Comparison of ENCODE assay signal across 20 mouse cellular contexts in the genomic region with DNA sequence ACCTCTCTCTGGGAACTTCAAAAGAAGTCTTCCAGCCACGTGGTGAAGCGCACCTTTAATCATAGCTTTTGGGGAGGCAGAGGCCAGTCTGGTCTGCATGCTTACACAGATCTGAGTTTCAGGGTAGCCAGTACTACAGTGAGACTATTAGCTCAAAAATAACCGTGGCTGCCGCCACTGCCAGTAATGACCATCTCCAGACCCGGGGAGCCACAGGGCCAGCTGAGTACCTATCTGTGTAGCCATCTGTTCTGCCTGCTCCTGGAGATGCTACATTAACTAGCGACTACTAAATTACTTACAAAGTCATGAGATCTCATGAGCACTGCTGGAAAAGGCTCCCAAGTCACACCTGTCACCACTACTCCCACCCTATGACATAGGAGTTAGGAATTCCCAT. TPM values are rescaled to one million over a fixed set of nuclear protein-coding genes. Genes with fewer than 3 reads are reported as not detected.
DNase-seq lines count a peak whose midpoint lies in the region; ATAC-seq and TF ChIP-seq lines count a peak whose summit lies in the region.
"Had no signal": no experiment of that assay in that cellular context is flagged by ENCODE, and none has a peak within 500 bp of the region (broad histone marks: within the 10 kb centered on the region; RNA-seq: fewer than 3 reads in every experiment).

No protein-coding gene starts in this region.

- DNase-seq in cerebellum, adult 11-12 months: peak; percentile 36
- DNase-seq in cerebellum, adult 11 months: no peak
- no peak for DNase-seq in heart, adult 8-10 months (ENCODE audit: low spot score)
- DNase-seq in midbrain, postnatal 0 days (ENCODE audit: low spot score): no peak
- DNase-seq in left cerebral cortex, adult 18-20 months (ENCODE audit: low spot score in 2 of 2): no peak
- DNase-seq: embryo, embryonic 11 days; gastrocnemius, postnatal 36 days; heart, postnatal 4 days; kidney, adult 9 months; kidney, postnatal 4 days; thymus, postnatal 14 days had no signal

- no peak for ATAC-seq in heart, embryonic 13.5 days (ENCODE audit: extremely low read depth, insufficient number of reproducible peaks, low FRiP score, low TSS enrichment)
- ATAC-seq in midbrain, embryonic 13.5 days: peak; percentile 11; the same call in 1 of the 2 replicates
- ATAC-seq in midbrain, postnatal 0 days (ENCODE audit: low FRiP score): no peak
- no peak for ATAC-seq in intestine, postnatal 0 days
- ATAC-seq: forebrain, embryonic 13.5 days; inflammation-experienced regulatory T-cells, adult 6 months had no signal

- peak overlapping the region; percentile 24 for H3K4me3 ChIP-seq in heart, embryonic 13.5 days
- H3K4me3 ChIP-seq in midbrain, embryonic 13.5 days (replicated peaks): no peak overlapping the region
- H3K4me3 ChIP-seq in midbrain, postnatal 0 days (ENCODE audit: low read depth, low read length): no peak overlapping the region
- no peak overlapping the region for H3K4me3 ChIP-seq in intestine, postnatal 0 days (ENCODE audit: low read depth, low read length)
- H3K4me3 ChIP-seq: embryonic facial prominence, embryonic 15.5 days; forebrain, embryonic 13.5 days; midbrain, embryonic 10.5 days had no signal

- H3K4me1 ChIP-seq in heart, embryonic 13.5 days: peaks cover 87% of the 10 kb centered on the region
- H3K4me1 ChIP-seq in midbrain, embryonic 13.5 days (replicated peaks): peaks cover 81% of the 10 kb centered on the region
- H3K4me1 ChIP-seq in midbrain, postnatal 0 days (ENCODE audit: insufficient read depth, low read length): peaks cover 16% of the 10 kb centered on the region; the same call in 1 of the 2 replicates
- no peaks in the 10 kb centered on the region for H3K4me1 ChIP-seq in intestine, postnatal 0 days (replicated peaks; ENCODE audit: control insufficient read depth, insufficient read depth, low read length)

- no peaks in the 10 kb centered on the region for H3K9me3 ChIP-seq in heart, embryonic 13.5 days
- no peaks in the 10 kb centered on the region for H3K9me3 ChIP-seq in midbrain, embryonic 13.5 days
- no peaks in the 10 kb centered on the region for H3K9me3 ChIP-seq in midbrain, postnatal 0 days (ENCODE audit: low read length)
- no peaks in the 10 kb centered on the region for H3K9me3 ChIP-seq in intestine, postnatal 0 days (ENCODE audit: control insufficient read depth)
- H3K9me3 ChIP-seq: embryonic facial prominence, embryonic 15.5 days; forebrain, embryonic 13.5 days; midbrain, embryonic 10.5 days had no signal

- peak overlapping the region; percentile 87 for H3K4me2 ChIP-seq in heart, embryonic 13.5 days
- no peak overlapping the region for H3K4me2 ChIP-seq in midbrain, embryonic 13.5 days (replicated peaks)
- no peak overlapping the region for H3K4me2 ChIP-seq in midbrain, postnatal 0 days (ENCODE audit: low read depth, low read length, poor library complexity, severe bottlenecking)
- H3K4me2 ChIP-seq in intestine, postnatal 0 days (replicated peaks; ENCODE audit: low read depth): no peak overlapping the region
- H3K4me2 ChIP-seq: embryonic facial prominence, embryonic 15.5 days; forebrain, embryonic 13.5 days had no signal

- H3K36me3 ChIP-seq in heart, embryonic 13.5 days: 0 out of 2 replicates have a peak, but pooled peaks cover 4% of the 10 kb centered on the region
- H3K36me3 ChIP-seq in midbrain, embryonic 13.5 days: no peaks in the 10 kb centered on the region; the same call in 1 of the 2 replicates
- 0 out of 2 replicates have a peak, but pooled peaks cover 4% of the 10 kb centered on the region for H3K36me3 ChIP-seq in midbrain, postnatal 0 days (ENCODE audit: insufficient read depth, low read length)
- H3K36me3 ChIP-seq in intestine, postnatal 0 days (ENCODE audit: control insufficient read depth, insufficient read depth): no peaks in the 10 kb centered on the region
- H3K36me3 ChIP-seq: embryonic facial prominence, embryonic 15.5 days had no signal

- TF ChIP-seq CTCF in midbrain, postnatal 0 days (IDR thresholded peaks at IDR 0.05): no peak
- no peak for TF ChIP-seq CTCF in intestine, postnatal 0 days (IDR thresholded peaks at IDR 0.05; ENCODE audit: low read depth)

- peak overlapping the region; percentile 79 for H3K27ac ChIP-seq in heart, embryonic 13.5 days (replicated peaks)
- H3K27ac ChIP-seq in midbrain, embryonic 13.5 days: no peak overlapping the region
- H3K27ac ChIP-seq in midbrain, postnatal 0 days (ENCODE audit: low read depth, low read length): no peak overlapping the region
- H3K27ac ChIP-seq in intestine, postnatal 0 days (ENCODE audit: low read depth, low read length): no peak overlapping the region
- H3K27ac ChIP-seq: embryonic facial prominence, embryonic 15.5 days; forebrain, embryonic 13.5 days; midbrain, embryonic 10.5 days had no signal

- no peaks in the 10 kb centered on the region for H3K27me3 ChIP-seq in heart, embryonic 13.5 days (replicated peaks)
- no peaks in the 10 kb centered on the region for H3K27me3 ChIP-seq in midbrain, embryonic 13.5 days
- H3K27me3 ChIP-seq in midbrain, postnatal 0 days (ENCODE audit: insufficient read depth, low read length): no peaks in the 10 kb centered on the region
- H3K27me3 ChIP-seq in intestine, postnatal 0 days (replicated peaks; ENCODE audit: control insufficient read depth, insufficient read depth, low read length): no peaks in the 10 kb centered on the region
- H3K27me3 ChIP-seq: embryonic facial prominence, embryonic 15.5 days; forebrain, embryonic 13.5 days had no signal

- 55% methylated on average over 6 of the region's 6 CpGs for WGBS in heart, embryonic 13.5 days
- WGBS in midbrain, embryonic 13.5 days: 62% methylated on average over 6 of the region's 6 CpGs
- WGBS in midbrain, postnatal 0 days: 65% methylated on average over 6 of the region's 6 CpGs
- 87% methylated on average over 6 of the region's 6 CpGs for WGBS in intestine, postnatal 0 days

- H3K9ac ChIP-seq in heart, embryonic 13.5 days: peak overlapping the region; percentile 64
- no peak overlapping the region for H3K9ac ChIP-seq in midbrain, embryonic 13.5 days (replicated peaks)
- H3K9ac ChIP-seq in midbrain, postnatal 0 days (replicated peaks; ENCODE audit: low read length, poor library complexity, severe bottlenecking): no peak overlapping the region
- H3K9ac ChIP-seq in intestine, postnatal 0 days (ENCODE audit: low read depth, low read length): no peak overlapping the region
- H3K9ac ChIP-seq: embryonic facial prominence, embryonic 15.5 days; forebrain, embryonic 13.5 days had no signal

RNA-seq across cellular contexts. Expression of gene Ube2o, which starts 6.3 kb away (rescaled TPM):
- 7.9 and 8.3 TPM in 2 replicates for polyA plus RNA-seq in heart, embryonic 13.5 days (2015; fragmentation: Nextera tagmentation; extraction: Ambion mirVana)
- 10 to 100 TPM; 27.4 to 33.1 (median 29.8) TPM for total RNA-seq in heart, adult 8-10 months (2022)
- polyA plus RNA-seq in midbrain, embryonic 13.5 days (2015; fragmentation: Nextera tagmentation; extraction: Ambion mirVana): 12.3 and 12.7 TPM in 2 replicates
- 109 and 112 TPM in 2 replicates for total RNA-seq in midbrain, postnatal 0 days (2014; rRNA removed)
- polyA plus RNA-seq in midbrain, postnatal 0 days (2015; fragmentation: Nextera tagmentation; extraction: Ambion mirVana): 35.2 and 35.7 TPM in 2 replicates
- 3.7 and 4.8 TPM in 2 replicates for polyA plus RNA-seq in intestine, postnatal 0 days (2015; fragmentation: Nextera tagmentation; extraction: Ambion mirVana)
- total RNA-seq in left cerebral cortex, adult 18-20 months (2021): 100 to 1,000 TPM; 123 TPM

RNA-seq across cellular contexts. Expression of gene Aanat, which starts 11.2 kb away (rescaled TPM):
- polyA plus RNA-seq in heart, embryonic 13.5 days (2015; fragmentation: Nextera tagmentation; extraction: Ambion mirVana): not detected in 2 replicates
- total RNA-seq in heart, adult 8-10 months (2022): not detected
- polyA plus RNA-seq in midbrain, embryonic 13.5 days (2015; fragmentation: Nextera tagmentation; extraction: Ambion mirVana): 0.22 and 0.34 TPM in 2 replicates
- total RNA-seq in midbrain, postnatal 0 days (2014; rRNA removed): 0.52 and 0.82 TPM in 2 replicates
- polyA plus RNA-seq in midbrain, postnatal 0 days (2015; fragmentation: Nextera tagmentation; extraction: Ambion mirVana): 0.90 and 0.94 TPM in 2 replicates
- not detected in 2 replicates for polyA plus RNA-seq in intestine, postnatal 0 days (2015; fragmentation: Nextera tagmentation; extraction: Ambion mirVana)
- total RNA-seq in left cerebral cortex, adult 18-20 months (2021): 1 to 10 TPM in 1 of 2 experiments, under 1 TPM in 1; 0.56 to 1.4 TPM
- total RNA-seq: adrenal gland, postnatal 10 days; gastrocnemius, postnatal 36 days; heart, postnatal 4 days; neutrophil, adult 5-6 weeks had no signal
- polyA plus RNA-seq: embryonic facial prominence, embryonic 15.5 days; inflammation-experienced regulatory T-cells, adult 6 months; midbrain, embryonic 10.5 days had no signal

RNA-seq across cellular contexts. Expression of gene Sphk1, which starts 44.3 kb away (rescaled TPM):
- 2.0 and 2.6 TPM in 2 replicates for polyA plus RNA-seq in heart, embryonic 13.5 days (2015; fragmentation: Nextera tagmentation; extraction: Ambion mirVana)
- 1 to 10 TPM in 1 of 4 experiments, under 1 TPM in 3; 0.57 to 1.3 (median 0.98) TPM for total RNA-seq in heart, adult 8-10 months (2022)
- polyA plus RNA-seq in midbrain, embryonic 13.5 days (2015; fragmentation: Nextera tagmentation; extraction: Ambion mirVana): 3.1 and 3.2 TPM in 2 replicates
- 12.2 and 12.4 TPM in 2 replicates for total RNA-seq in midbrain, postnatal 0 days (2014; rRNA removed)
- 9.3 and 13.8 TPM in 2 replicates for polyA plus RNA-seq in midbrain, postnatal 0 days (2015; fragmentation: Nextera tagmentation; extraction: Ambion mirVana)
- 2.5 and 3.3 TPM in 2 replicates for polyA plus RNA-seq in intestine, postnatal 0 days (2015; fragmentation: Nextera tagmentation; extraction: Ambion mirVana)
- total RNA-seq in left cerebral cortex, adult 18-20 months (2021): 1 to 10 TPM; 7.9 to 9.9 TPM
- total RNA-seq: neutrophil, adult 5-6 weeks had no signal
- polyA plus RNA-seq: inflammation-experienced regulatory T-cells, adult 6 months had no signal

RNA-seq across cellular contexts. Expression of gene Rhbdf2, which starts 51.8 kb away (rescaled TPM):
- 7.2 and 8.0 TPM in 2 replicates for polyA plus RNA-seq in heart, embryonic 13.5 days (2015; fragmentation: Nextera tagmentation; extraction: Ambion mirVana)
- 10 to 100 TPM in 3 of 4 experiments, 1 to 10 TPM in 1; 8.7 to 12.6 (median 10.6) TPM for total RNA-seq in heart, adult 8-10 months (2022)
- polyA plus RNA-seq in midbrain, embryonic 13.5 days (2015; fragmentation: Nextera tagmentation; extraction: Ambion mirVana): 0.76 and 0.77 TPM in 2 replicates
- 3.4 and 4.5 TPM in 2 replicates for total RNA-seq in midbrain, postnatal 0 days (2014; rRNA removed)
- 1.0 TPM in 2 replicates for polyA plus RNA-seq in midbrain, postnatal 0 days (2015; fragmentation: Nextera tagmentation; extraction: Ambion mirVana)
- polyA plus RNA-seq in intestine, postnatal 0 days (2015; fragmentation: Nextera tagmentation; extraction: Ambion mirVana): 7.6 and 8.4 TPM in 2 replicates
- total RNA-seq in left cerebral cortex, adult 18-20 months (2021): 1 to 10 TPM; 1.6 to 1.9 TPM
